Mouse (Mus musculus): ENCODE data around the gene Gm10563.
"Not testable (repeated sequence)": the region's sequence is repeated elsewhere in the genome, so short reads cannot be mapped to it uniquely, and the experiment has no call there.

Gm10563 gene

GRCm38 (mm10) chr4:155645308-155645707, at the start of gene Gm10563:
Gm10563 (minus strand) TSS chr4:155645408.
- DNase-seq (ENCODE audit: low read depth, low spot score): not testable (repeated sequence)

DNA sequence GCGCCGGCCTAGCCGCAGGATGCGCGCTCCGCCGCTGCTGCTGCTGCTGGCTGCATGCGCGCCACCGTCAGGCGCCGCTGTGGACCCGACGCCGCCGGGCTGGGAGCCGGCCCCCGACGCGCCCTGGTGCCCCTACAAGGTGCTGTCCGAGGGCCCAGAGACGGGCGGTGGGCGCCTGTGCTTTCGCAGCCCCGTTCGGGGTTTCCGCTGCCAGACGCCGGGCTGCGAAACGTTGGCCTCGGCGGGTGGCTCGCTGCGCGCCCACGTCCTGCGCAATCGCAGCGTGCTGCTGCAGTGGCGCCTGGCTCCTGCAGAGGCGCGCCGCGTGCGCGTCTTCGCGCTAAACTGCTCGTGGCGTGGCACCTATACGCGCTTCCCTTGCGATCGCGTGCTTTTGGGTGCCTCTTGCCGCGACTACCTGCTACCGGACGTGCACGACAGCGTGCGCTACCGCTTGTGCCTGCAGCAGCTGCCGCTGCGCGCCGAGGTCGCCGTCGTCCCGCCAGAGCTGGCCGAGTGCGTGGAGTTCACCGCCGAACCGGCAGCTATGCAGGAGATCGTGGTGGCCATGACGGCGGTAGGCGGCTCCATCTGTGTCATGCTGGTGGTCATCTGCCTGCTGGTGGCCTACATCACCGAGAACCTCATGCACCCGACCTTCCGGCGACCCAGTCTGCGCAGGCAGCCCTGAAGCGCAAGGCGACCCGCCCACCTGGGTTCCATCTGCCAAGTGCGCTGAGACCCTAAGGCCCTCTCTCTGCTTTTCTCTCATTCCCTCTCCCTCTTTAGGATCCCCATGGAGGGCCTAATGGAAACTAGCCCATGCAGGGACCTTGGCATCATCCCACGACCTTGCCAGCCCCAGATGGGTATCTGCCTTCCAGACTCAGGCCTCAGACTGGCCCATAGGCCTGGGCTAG, 49.5 kb upstream of the Gm10563 start:
- DNase-seq (ENCODE audit: low read depth, low spot score): peak; percentile 65

DNA sequence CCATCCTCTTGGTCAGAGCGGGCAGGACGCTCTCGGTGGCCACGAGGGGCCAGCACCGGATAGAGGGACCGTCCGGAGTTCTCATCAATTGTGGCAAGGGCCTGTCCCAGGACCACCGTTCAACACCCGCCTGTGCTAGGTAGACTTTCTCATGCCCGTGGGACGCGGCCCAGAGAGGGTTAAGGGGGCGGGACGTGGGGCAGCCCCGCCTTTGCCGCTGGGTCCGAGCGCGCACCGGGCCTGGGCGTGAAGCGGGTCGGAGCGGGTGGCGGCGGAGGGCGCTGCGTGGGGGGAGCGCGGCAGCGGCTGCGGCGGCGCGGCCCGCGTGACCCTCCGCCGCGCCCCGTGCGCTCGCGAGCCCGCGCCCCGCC, 48.9 kb upstream of the Gm10563 start, which contains the start of gene Fndc10:
Gene Fndc10, plus strand, starts transcription at position 232 of the 371 bp plus-strand sequence.
- DNase-seq (ENCODE audit: low read depth, low spot score): no peak

- no peak for DNase-seq (ENCODE audit: low read depth, low spot score)
These were observed 47.2 kb upstream of the Gm10563 start for GRCm38 (mm10) chr4:155692421-155692820.

- DNase-seq (ENCODE audit: low read depth, low spot score): no peak
These were observed 45.6 kb upstream of the Gm10563 start for GRCm38 (mm10) chr4:155690571-155691375.

- DNase-seq (ENCODE audit: low read depth, low spot score): not testable (repeated sequence)
These were observed 42.6 kb upstream of the Gm10563 start for GRCm38 (mm10) chr4:155687764-155688163.

- DNase-seq (ENCODE audit: low read depth, low spot score): not testable (repeated sequence)
These were observed 38.6 kb upstream of the Gm10563 start for GRCm38 (mm10) chr4:155683670-155684277.

- DNase-seq (ENCODE audit: low read depth, low spot score): no peak
These were observed 30.8 kb upstream of the Gm10563 start for GRCm38 (mm10) chr4:155675991-155676390.

- DNase-seq (ENCODE audit: low read depth, low spot score): no peak
These were observed 26.9 kb upstream of the Gm10563 start for GRCm38 (mm10) chr4:155672082-155672481.

DNA sequence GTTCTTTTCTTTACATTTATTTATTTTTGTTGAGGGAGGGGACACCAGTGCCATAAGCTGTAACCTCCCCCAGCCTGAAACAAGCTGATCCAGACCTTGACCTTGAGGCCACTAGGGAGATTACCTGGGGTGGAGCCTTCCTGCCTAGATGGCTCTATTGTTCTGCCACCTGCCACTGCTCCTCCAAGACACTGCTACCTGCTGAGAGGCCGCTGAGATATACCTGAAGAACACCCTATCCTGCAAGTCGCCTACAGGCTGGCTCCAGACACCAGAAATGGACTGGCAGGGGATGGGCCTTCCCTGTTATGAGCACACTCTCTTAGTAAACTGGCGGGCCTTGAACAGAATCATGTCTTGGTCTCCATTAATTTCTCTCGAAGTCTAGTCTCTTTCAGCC, 25.0 kb upstream of the Gm10563 start:
- DNase-seq (ENCODE audit: low read depth, low spot score): not testable (repeated sequence)

DNA sequence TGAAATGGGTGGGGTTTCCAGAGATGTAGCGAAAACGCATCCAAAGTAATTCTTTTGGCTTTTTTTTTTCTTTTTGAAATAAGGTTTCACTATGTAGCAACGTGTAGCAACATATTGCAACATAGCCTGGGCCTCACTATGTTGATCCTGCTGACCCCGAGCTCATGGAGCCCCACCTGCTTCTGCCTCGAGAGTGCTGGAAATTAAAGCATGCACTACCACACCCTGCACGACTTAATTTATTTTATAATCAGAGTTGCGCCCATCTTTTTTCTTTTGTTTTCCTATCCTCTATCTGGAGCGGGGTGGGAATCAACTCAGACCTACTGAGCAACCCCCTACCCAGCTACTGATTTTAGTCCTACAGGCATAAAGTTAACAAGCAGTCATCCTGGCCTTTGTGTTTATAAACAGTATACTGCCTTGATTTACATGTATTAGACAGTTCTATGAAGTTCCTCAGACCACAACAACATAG, 24.4 kb upstream of the Gm10563 start:
- no peak for DNase-seq (ENCODE audit: low read depth, low spot score)

DNA sequence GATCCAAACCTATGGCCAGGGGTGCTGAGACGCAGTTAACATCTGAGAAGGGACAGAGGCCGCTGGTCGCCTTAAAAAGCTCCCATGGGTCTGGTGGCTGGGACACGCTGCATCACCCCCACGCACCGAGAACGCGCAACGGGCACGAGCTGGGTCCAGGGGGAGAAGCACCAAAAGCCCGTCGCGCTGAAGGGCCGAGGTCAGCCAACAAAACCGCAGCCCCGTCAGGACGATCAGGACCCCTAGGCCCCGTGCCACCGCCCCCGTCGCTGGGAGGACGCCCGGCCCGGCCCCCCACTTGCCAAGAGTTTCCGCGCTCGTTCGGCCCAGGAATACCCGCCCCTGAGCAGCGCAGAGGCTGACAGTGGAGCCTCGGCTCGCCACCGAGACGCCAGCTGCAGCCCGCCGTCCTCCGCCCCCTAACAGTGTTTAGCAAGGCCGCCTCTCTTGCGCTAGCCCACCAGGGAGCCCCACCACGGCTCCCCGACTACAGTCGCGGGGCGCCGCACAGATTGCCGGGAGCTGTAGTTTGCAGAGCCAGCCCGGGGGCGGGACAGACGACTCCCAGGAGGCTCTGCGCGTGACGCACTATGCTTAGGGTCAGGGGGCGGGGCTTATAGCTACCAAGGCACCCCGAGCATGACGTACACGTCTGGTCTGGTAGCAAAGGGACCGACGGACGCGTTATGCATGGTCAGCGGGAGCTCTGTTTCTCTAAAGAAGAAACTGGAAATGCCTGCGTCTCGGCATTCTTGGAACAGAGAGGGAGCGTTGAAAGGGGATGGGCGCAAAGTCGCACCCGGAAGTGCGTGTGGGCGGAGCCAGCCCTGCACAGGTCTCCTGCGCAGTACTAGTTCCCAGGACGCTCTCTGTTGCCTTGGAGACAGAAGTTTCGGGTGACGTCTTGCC, 23.7 kb upstream of the Gm10563 start, which contains the start of gene Mib2:
Gene Mib2, minus strand, starts transcription at position 510 of the 909 bp plus-strand sequence.
- DNase-seq (ENCODE audit: low read depth, low spot score): peak; percentile 92

- no peak for DNase-seq (ENCODE audit: low read depth, low spot score)
These were observed 21.7 kb upstream of the Gm10563 start for GRCm38 (mm10) chr4:155666903-155667302.

DNA sequence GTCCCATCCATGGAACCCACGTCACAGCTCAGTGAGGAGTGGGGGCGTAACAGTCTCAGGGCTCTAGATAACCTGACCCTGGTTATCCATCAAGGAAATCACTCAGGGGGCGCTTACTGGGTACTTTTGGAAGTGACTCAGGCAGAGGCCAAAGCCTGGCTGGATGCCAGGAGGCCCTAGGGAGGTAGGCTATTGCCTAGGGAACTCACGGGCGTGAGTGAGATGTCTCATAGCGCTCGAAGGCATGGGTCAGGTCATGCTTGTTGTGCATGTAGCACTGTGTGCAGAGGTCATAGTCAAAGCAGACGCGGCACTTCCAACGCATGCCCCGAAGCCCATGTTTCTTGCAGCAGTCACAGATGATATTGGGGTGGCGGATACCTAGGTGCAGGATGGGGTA, 15.4 kb upstream of the Gm10563 start:
- no peak for DNase-seq (ENCODE audit: low read depth, low spot score)

DNA sequence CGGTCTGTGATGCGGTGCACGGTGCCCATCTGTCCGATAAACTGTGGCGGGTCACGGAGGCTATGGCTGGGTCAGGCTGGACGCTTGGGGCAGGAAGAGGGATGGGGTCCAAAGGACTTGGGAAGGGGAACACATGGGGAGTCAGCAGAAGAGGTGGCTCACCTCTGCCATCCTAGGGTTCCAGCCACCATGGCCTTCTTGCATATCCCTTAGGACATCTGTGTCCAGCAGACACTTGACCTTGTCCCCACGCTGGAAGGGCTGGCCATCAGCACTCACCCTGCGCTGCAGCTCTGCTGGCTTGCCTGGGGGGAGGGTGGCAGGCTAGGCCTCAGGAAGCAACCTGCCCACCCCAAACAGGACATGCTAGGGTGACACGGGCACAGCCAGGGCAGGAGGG, 13.8 kb upstream of the Gm10563 start:
- no peak for DNase-seq (ENCODE audit: low read depth, low spot score)

- no peak for DNase-seq (ENCODE audit: low read depth, low spot score)
These were observed 11.1 kb upstream of the Gm10563 start for GRCm38 (mm10) chr4:155656214-155656751.

- DNase-seq (ENCODE audit: low read depth, low spot score): peak; percentile 38
These were observed 9.5 kb upstream of the Gm10563 start for GRCm38 (mm10) chr4:155654456-155655298.

GRCm38 (mm10) chr4:155654183-155654455, 8.9 kb upstream of the Gm10563 start:
- no peak for DNase-seq (ENCODE audit: low read depth, low spot score)

- DNase-seq (ENCODE audit: low read depth, low spot score): no peak
These were observed 8.4 kb upstream of the Gm10563 start for GRCm38 (mm10) chr4:155653451-155654182.

Measured in retina, postnatal 7 days (tissue).